Mouse (Mus musculus) heart, postnatal 0 days (tissue): ENCODE measurements around the gene Cyp4v3. TPM values are rescaled to one million over a fixed set of nuclear protein-coding genes. Genes with fewer than 3 reads are reported as not detected.

ENCODE experiments used
- ATAC-seq: fragments of 200-750 bp; cut with Nextera tagmentation; 2 replicates; pipeline ENCODE4 v1.8.0; 2017; ENCODE audit warnings: low read depth, moderate number of reproducible peaks, moderate library complexity; ENCODE audit not compliant: insufficient read depth
- DNase-seq: peaks from one replicate; pipeline ENCODE4 v3.0.0-alpha.2; 2016; ENCODE audit warnings: low spot score
- H3K27ac ChIP-seq: fragments of 300-500 bp; sonication (generic); 2 replicates; pipeline ENCODE4 v1.5.1; 2014; ENCODE audit warnings: low read depth, mild to moderate bottlenecking
- H3K27me3 ChIP-seq: fragments of 300-500 bp; sonication (generic); 2 replicates; pipeline ENCODE4 v1.6.1; 2014; ENCODE audit warnings: low read length, mixed read lengths; ENCODE audit not compliant: control insufficient read depth, insufficient read depth
- H3K36me3 ChIP-seq: fragments of 300-500 bp; sonication (generic); replicated peaks from 2 replicates; pipeline ENCODE4 v1.6.1; 2014; ENCODE audit warnings: low read length, mixed read lengths; ENCODE audit not compliant: control insufficient read depth, insufficient read depth
- H3K4me1 ChIP-seq: fragments of 300-500 bp; sonication (generic); 2 replicates; pipeline ENCODE4 v1.6.1; 2014; ENCODE audit warnings: antibody characterized with exemption; ENCODE audit not compliant: control insufficient read depth, insufficient read depth
- H3K4me2 ChIP-seq: fragments of 300-500 bp; sonication (generic); 2 replicates; pipeline ENCODE4 v1.6.1; 2014; ENCODE audit warnings: low read depth, mild to moderate bottlenecking, low read length, moderate library complexity
- H3K4me3 ChIP-seq: fragments of 300-500 bp; sonication (generic); 2 replicates; pipeline ENCODE4 v1.5.1; 2014; ENCODE audit warnings: low read depth, low read length
- H3K9ac ChIP-seq: fragments of 300-500 bp; sonication (generic); replicated peaks from 2 replicates; pipeline ENCODE4 v1.6.1; 2014; ENCODE audit warnings: low read depth, low read length, mixed read lengths
- H3K9me3 ChIP-seq: fragments of 300-500 bp; sonication (generic); replicated peaks from 2 replicates; pipeline ENCODE4 v1.6.1; 2016; ENCODE audit warnings: low read length; ENCODE audit not compliant: control insufficient read depth
- CTCF ChIP-seq: IDR thresholded peaks from 2 replicates; pipeline ENCODE4 v1.5.1; 2016; ENCODE audit warnings: antibody characterized with exemption, control low read depth, low read depth
- EP300 ChIP-seq: IDR thresholded peaks from 2 replicates; pipeline ENCODE4 v1.6.1; 2016; ENCODE audit warnings: antibody characterized with exemption, low read depth
- WGBS: fragments of 180-500 bp; shearing (Covaris S2); extraction: QIAGEN DNeasy Blood & Tissue Kit; methylation state at CpG from one replicate; pipeline ENCODE4 v1.1.7; 2014; 5-methylcytosine and 5-hydroxymethylcytosine counted together
- polyA plus RNA-seq: library from polyadenylated mRNA; unstranded; fragments of >200 nt; fragmentation: Nextera tagmentation; extraction: Ambion mirVana; gene quantifications from 2 replicates; pipeline ENCODE4 v1.2.1, GENCODE M21; 2015
- total RNA-seq: library from RNA; depleted of rRNA; stranded (reverse); fragments of >200 nt; gene quantifications from 2 replicates; pipeline ENCODE4 v1.2.3, GENCODE M21; 2014; ENCODE audit warnings: low replicate concordance

Gene Cyp4v3
- total and polyA plus RNA-seq, 2 experiments from 2014 or later = 0.83 to 1.3 TPM

GRCm38 (mm10) chr8:45355809-45356208, 22.8 kb upstream of the Cyp4v3 start:
- Histone ChIP-seq H3K9me3 (no peaks in the 10 kb centered on the region), H3K27me3 (no peaks in the 10 kb centered on the region), H3K27ac (no peak overlapping the region), H3K4me2 (no peak overlapping the region), H3K4me1 (0 out of 2 replicates have a peak, but pooled peaks cover 7% of the 10 kb centered on the region), H3K9ac (no peak overlapping the region), H3K36me3 (0 out of 2 replicates have a peak, but pooled peaks cover 4% of the 10 kb centered on the region), H3K4me3 (no peak overlapping the region)
- TF ChIP-seq EP300 (no peak), CTCF (no peak)
- DNase-seq = no peak
- 84% methylated on average over 6 of the region's 6 CpGs for WGBS
- no peak for ATAC-seq

- H3K27me3 ChIP-seq = no peaks in the 10 kb centered on the region
- no peak overlapping the region for H3K9ac ChIP-seq
- peak; percentile 68 for DNase-seq
- no peaks in the 10 kb centered on the region for H3K4me1 ChIP-seq
- no peak for TF ChIP-seq EP300
- TF ChIP-seq CTCF = peak; percentile 99
- H3K36me3 ChIP-seq = 0 out of 2 replicates have a peak, but pooled peaks cover 3% of the 10 kb centered on the region
- ATAC-seq = peak; percentile 75
- no peak overlapping the region for H3K27ac ChIP-seq
- 9% methylated on average over 6 of the region's 6 CpGs for WGBS
- H3K4me2 ChIP-seq = no peak overlapping the region
- H3K9me3 ChIP-seq = no peaks in the 10 kb centered on the region
- H3K4me3 ChIP-seq = no peak overlapping the region
These were observed 12.0 kb upstream of the Cyp4v3 start for GRCm38 (mm10) chr8:45345031-45345430.

GRCm38 (mm10) chr8:45344298-45344697, 11.3 kb upstream of the Cyp4v3 start:
- H3K27ac ChIP-seq = no peak overlapping the region
- no peak for DNase-seq
- no peak overlapping the region for H3K4me3 ChIP-seq
- no peak overlapping the region for H3K4me2 ChIP-seq
- ATAC-seq = no peak
- H3K27me3 ChIP-seq = no peaks in the 10 kb centered on the region
- H3K9ac ChIP-seq = no peak overlapping the region
- H3K4me1 ChIP-seq = no peaks in the 10 kb centered on the region
- no peaks in the 10 kb centered on the region for H3K9me3 ChIP-seq
- no peak for TF ChIP-seq CTCF
- no peak for TF ChIP-seq EP300
- WGBS = 86% methylated on average over 8 of the region's 8 CpGs
- H3K36me3 ChIP-seq = 0 out of 2 replicates have a peak, but pooled peaks cover 3% of the 10 kb centered on the region

GRCm38 (mm10) chr8:45341630-45342628, 8.9 kb upstream of the Cyp4v3 start:
- H3K9ac ChIP-seq = no peak overlapping the region
- TF ChIP-seq CTCF (no peak), EP300 (no peak)
- no peaks in the 10 kb centered on the region for H3K27me3 ChIP-seq
- no peak overlapping the region for H3K4me3 ChIP-seq
- WGBS = 86% methylated on average over 12 of the region's 12 CpGs
- ATAC-seq = no peak
- H3K9me3 ChIP-seq = no peaks in the 10 kb centered on the region
- DNase-seq = no peak
- no peaks in the 10 kb centered on the region for H3K4me1 ChIP-seq
- no peak overlapping the region for H3K27ac ChIP-seq
- H3K36me3 ChIP-seq = 0 out of 2 replicates have a peak, but pooled peaks cover 3% of the 10 kb centered on the region
- no peak overlapping the region for H3K4me2 ChIP-seq

- H3K27ac ChIP-seq = peak overlapping the region; percentile 9; the same call in 1 of the 2 replicates
- H3K27me3 ChIP-seq = no peaks in the 10 kb centered on the region
- H3K36me3 ChIP-seq = no peaks in the 10 kb centered on the region
- peak overlapping the region; percentile 56 for H3K4me3 ChIP-seq
- H3K4me2 ChIP-seq = peak overlapping the region; percentile 85
- no peak for DNase-seq
- no peak for TF ChIP-seq CTCF
- TF ChIP-seq EP300 = no peak
- H3K4me1 ChIP-seq = no peaks in the 10 kb centered on the region
- WGBS = 4% methylated on average over 8 of the region's 8 CpGs
- peak; percentile 27; the same call in 1 of the 2 replicates for ATAC-seq
- H3K9ac ChIP-seq = peak overlapping the region; percentile 49; the same call in 1 of the 2 replicates
- H3K9me3 ChIP-seq = no peaks in the 10 kb centered on the region
These were observed 477 bp upstream of the Cyp4v3 start for GRCm38 (mm10) chr8:45333493-45333892.
